Mouse (Mus musculus) stomach, postnatal 0 days (tissue): Measurements from ENCODE around the gene Cyp21a1.

Source experiments
- CTCF ChIP-seq: IDR thresholded peaks from 2 replicates; pipeline ENCODE4 v1.5.1; 2016; ENCODE audit warnings: antibody characterized with exemption, low read depth, mild to moderate bottlenecking, moderate library complexity
- EP300 ChIP-seq: optimal IDR thresholded peaks from 2 replicates; pipeline ENCODE3; 2016; ENCODE audit warnings: antibody characterized with exemption

DNA sequence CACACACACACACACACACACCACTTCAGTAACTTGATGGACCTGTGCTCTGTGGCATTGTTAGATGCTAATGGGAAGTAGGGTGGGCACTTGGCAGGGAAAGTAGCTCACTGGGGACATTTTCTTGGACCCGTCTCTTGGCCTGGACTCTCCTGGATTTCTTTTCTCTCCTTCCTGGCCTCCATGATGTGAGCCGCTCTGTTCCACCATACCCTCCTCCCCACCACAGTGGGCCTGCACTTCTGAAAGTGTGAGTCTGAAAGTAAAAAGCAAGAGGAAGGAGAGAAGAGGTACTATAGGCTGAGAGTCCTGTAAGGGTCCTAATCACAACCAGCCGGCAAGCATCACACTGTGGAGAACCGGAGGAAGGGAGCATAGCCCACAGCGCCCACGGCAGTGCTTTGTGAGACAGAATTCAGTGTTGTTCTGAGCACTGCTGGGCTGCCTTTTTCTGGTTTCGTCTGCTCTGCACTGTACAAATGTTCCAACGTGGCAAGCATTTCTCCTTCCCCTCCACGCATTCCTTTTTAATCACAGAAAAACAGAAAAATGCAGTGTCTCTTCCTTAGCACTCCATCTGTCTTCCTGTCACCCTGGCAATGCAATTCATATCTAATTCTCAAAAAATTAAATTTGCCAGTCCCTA, 26.6 kb downstream of the Cyp21a1 start:
- TF ChIP-seq EP300 = no peak
- no peak for TF ChIP-seq CTCF
